Mouse (Mus musculus) left cerebral cortex, adult 9 months (tissue): ENCODE measurements around the gene Ticam1.
"Not testable (repeated sequence)": the region's sequence is repeated elsewhere in the genome, so short reads cannot be mapped to it uniquely, and the experiment has no call there.

ENCODE experiments used
- DNase-seq, 2 experiments: peaks; one replicate each; pipeline ENCODE4 v3.0.0; 2022; ENCODE audit warnings: low spot score in 2 of 2

The Ticam1 gene

DNA sequence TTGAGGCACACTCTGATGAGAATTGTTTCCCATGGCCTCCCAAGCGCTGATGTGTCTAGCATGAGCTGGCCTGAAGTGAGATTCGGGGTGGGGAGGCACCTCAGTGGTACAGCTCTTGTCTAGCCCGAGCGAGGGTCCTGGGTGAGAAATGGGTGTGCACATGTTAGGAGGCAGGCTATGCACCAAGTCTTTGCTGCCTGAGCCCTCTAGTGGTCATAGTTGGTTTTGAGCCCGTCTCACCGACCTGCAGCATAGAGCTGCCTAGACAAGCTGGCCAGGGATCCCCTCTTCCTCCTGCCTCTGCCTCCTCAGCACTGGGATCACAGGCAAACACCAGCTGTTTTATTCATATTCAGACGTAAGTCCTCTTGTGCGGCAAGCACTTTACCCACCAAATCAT lies 12.6 kb downstream of the Ticam1 start:
- DNase-seq, result peak in 1 of 2 experiments; percentile 87

DNA sequence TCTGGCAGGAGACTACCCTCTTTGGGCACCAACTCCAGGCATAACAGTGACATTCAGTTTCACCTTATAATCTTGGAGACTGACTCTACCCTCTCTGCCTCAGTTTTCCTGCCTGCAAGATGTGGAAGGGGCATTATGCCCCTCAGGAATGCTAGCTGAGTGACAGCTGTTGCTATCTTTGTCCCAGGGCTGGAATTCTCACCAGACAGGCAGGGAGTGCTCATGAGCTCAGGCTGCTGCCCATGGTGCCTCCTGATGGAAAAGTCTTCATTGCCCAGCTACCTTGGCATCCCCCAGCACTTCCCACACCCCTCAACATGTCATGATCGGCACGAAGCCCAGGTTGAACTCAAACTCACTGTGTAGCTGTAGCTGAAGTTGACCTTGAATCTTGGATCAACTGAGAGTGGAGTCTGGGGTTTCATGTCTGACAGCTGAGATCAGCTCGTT lies 13.9 kb downstream of the Ticam1 start:
- no peak for DNase-seq

DNA sequence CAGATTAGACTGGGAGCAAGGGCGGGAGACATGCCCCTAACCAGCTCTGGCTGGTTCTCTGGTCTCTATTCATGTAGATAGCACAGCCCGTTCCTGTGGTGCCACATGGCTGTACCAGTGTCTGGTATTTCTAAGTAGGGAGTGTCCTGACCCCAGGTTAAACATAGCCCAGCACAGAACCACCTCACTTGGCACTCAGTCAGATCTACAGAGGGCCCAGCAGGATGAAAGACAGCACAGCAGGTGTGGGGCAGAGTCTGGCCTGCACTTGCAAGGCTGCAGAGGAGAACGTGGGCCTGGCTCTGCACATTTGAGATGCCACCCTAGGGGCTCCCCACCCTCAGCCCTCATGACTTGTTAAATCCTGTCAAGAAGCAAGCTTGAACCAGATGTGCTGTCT lies 15.4 kb downstream of the Ticam1 start:
- DNase-seq, result no peak

DNA sequence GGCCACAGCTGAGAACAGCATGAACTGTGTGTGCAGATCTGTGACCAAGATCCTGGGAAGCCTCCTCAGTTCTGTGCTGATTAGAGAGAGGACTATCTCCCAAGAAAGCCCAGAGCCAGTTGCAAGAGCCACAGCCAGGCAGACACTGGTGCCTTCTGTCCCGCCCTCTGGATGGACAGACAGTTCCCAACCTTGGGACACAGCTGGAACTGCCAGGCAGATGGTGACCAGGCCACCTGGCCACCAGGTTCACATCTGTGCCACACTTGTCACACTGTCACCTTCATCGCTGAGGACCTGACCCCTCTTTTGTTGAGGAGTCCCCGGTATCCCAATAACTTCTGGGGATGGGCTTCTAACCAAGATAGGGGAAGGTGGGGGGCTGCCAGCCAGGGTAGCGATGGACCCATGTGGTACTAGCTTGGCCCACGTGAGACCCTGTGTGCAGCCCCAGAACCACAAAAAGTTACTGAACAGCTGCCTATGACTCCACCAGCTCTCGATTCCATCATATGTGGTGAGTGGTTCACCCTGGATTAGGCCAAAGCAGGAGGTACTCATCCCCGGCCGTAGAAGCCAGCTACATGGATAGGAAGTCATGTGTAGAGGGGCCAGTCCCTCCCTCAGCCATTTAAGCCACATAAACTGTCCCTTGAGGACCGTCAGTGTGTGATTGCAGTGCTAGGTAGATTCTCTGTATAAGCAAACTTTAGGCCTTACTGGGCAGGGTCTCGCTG lies 17.1 kb downstream of the Ticam1 start:
- no peak for DNase-seq

DNA sequence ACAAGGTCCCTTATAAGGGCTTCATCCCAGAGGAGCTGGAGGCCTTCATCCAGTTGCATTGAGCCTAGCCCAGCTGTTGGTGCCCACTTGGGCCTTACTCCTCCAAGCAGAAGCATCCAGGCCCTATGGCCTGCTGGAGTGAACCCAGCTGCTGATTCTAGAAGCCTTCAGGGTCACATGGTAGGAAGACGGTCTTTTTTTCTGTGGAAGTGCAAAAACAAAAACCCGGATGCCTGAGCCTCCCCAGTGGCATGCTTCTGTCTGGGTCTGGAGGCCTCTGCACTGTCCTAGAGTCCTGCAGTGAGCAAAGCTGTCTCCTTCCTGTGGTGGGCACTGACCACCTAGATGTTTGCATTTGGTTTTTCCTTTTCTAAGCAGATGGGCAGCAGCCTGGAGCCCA lies 17.8 kb downstream of the Ticam1 start:
- not testable (repeated sequence) for DNase-seq

DNA sequence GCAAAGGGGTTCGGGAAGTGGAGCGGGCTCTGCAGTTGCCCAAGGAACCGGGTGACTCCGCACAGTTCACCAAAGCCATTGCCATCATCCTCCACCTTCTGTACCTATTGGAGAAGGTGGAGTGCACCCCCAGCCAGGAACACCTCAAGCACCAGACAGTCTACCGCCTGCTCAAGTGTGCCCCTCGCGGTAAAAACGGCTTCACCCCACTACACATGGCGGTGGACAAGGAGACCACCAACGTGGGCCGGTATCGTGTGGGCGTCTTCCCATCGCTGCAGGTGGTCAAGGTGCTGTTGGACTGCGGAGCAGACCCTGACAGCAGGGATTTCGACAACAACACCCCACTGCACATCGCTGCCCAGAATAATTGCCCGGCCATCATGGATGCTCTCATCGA lies 18.3 kb downstream of the Ticam1 start:
- not testable (repeated sequence) for DNase-seq

DNA sequence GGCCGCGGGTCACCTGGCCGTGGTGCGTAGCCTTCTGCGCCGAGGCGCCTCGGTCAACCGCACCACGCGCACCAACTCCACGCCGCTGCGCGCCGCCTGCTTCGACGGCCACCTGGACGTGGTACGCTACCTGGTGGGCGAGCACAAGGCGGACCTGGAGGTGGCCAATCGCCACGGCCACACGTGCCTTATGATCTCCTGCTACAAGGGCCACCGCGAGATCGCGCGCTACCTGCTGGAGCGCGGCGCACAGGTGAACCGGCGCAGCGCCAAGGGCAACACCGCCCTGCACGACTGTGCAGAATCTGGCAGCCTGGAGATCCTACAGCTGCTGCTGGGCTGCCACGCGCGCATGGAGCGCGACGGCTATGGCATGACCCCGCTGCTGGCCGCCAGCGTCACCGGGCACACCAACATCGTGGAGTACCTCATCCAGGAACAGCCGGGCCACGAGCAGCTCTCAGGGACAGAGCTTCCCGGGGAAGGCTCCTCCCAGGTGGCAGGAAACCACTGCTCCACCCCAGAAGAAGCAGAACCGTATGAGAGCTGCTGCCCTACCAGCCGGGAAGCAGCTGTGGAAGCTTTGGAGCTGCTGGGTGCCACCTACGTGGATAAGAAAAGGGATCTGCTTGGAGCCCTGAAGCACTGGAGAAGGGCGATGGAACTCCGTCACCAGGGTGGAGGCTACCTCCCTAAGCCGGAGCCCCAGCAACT lies 19.2 kb downstream of the Ticam1 start:
- DNase-seq, result no peak

DNA sequence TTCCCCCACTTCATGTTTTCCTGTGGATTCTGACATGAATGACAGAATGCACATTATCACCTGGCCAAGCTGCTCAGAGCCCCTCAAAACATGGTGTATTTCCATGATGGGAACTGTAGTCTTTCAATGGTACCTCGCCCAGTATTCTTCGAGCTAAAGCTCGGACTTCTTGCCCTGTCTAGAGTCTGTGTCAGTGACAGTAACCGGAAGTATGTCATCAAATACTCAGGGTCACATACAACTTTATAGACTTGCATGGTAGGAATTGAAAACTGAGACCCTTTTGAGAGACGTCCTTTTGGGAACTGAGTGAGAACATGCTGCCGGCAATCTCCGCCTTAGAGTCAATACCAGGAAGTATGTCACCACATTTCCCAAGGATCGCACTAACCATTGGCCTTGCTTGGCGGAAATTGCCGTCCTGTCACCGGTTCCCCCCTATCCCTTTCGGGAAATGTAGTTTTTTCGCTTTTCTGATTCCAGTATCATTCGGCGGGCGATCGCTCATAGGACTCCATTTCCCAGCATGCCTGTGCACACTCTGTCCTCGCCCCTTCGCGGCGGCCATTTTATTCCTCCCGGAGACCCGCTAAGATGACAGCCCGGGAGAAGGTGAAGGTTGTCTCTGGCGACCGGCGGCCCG lies 20.2 kb downstream of the Ticam1 start, which contains the start of gene Fem1a:
TSS of gene Fem1a (plus strand) at position 572 of the 643 bp plus-strand sequence.
- peak; percentile 97 to 98 for DNase-seq

DNA sequence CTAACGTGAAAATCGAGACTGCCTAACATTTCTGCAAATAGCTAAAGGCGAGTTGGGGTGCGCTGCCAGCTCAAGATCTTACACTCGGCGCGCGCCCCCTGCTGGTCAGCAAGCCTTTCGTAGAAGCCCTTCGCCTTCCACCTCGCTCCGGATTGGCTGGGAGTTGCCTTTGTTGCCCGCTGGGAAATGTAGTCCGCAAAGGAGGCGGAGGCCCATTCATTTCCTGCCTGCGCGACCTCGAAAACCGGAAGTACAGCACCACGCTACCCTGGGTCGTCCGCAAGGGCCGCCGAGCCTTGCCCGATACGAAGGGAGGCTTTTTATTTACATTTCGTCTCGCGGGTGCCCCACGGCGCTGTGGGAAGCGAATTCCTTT lies 20.7 kb downstream of the Ticam1 start:
- DNase-seq, result peak; percentile 96 to 99

DNA sequence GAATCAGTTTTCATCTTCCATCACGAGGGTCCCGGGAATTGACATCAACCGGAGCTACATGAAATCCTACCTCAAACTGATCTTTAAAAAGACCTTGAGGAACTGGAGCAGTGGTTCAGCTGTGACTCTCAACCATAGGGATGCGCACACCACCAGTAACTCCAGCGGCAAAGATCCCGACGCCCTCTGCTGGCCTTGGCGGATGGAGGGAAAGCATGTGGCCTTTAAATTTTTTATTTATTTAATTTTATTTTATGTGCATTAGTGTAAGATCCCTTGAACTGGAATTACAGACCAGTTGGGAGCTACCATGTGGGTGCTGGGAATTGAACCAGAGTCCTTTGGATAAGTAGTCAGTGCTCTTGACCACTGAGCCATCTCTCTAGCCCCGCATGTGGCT lies 21.2 kb downstream of the Ticam1 start:
- peak in 1 of 2 experiments; percentile 69 for DNase-seq

DNA sequence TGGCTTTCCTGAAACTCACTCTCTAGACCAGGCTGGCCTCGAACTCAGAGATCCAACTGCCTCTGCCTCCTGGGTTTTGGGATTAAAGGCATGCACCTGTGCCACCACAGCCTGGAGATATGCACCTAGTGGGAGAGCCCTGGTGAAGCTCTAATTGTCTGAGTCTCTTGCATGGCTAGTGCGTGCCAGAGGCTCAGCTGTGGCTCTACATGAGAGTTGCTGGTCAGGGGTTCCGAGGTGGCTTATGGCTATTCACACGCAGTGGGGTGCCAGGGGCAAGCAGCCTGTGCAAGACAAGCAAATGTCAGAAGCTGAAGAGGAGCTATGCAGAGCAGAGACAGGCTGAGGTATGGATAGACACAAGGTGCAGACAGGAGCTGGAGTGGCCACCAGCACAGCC lies 21.9 kb downstream of the Ticam1 start:
- no peak for DNase-seq

DNA sequence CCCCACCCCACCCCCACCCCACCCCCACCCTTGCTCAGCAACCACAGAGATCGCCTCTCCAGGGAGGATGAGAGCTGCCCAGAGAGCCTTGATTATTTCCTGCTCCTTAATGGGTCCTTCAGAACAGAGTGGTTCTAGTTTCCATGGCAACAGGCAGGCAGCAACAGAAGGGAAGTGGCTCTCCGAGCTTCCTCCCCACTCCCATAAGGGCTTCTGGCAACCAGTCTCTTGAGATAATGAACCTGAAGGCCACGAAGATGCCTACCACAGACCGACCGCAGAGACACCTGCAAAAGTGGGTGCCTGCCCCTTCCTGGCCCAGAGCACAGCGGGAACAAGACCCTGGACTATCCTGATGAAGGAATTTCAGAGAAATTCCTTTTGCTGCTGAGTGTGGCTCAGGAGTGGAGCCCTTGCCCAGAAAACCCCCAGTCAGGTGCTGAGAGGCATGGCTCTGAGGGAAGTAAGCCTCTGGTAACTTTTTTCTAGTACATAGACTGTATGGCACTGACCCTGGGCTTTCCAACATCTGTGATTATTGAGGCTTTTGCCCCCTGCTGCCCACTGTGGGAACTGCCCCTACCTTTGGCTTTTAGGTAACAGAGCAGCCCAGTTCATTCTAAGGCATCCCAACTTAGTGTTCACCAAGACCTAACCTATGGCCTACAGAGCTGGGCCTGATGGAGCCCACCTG lies 25.3 kb downstream of the Ticam1 start:
- DNase-seq, result peak in 1 of 2 experiments; percentile 85

DNA sequence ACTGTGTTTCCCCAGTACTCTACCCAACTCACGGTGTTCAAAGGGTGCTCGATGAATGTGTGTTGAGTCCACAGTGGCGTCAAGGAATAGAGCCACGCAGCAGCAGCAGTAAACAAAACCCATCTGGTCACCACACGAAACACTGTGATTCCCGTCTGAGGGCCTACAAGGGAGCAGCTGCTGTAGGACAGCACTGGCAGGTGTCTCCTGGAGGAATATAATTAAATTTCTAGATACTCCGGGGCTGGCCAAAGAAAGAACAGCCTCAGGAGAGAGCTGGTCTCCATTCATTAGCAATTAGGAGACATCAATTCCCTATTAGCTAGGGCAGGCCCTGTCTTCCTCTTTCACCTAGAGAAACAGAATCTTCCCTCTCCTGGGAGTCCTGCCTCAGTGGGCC lies 31.0 kb downstream of the Ticam1 start:
- DNase-seq, result no peak

DNA sequence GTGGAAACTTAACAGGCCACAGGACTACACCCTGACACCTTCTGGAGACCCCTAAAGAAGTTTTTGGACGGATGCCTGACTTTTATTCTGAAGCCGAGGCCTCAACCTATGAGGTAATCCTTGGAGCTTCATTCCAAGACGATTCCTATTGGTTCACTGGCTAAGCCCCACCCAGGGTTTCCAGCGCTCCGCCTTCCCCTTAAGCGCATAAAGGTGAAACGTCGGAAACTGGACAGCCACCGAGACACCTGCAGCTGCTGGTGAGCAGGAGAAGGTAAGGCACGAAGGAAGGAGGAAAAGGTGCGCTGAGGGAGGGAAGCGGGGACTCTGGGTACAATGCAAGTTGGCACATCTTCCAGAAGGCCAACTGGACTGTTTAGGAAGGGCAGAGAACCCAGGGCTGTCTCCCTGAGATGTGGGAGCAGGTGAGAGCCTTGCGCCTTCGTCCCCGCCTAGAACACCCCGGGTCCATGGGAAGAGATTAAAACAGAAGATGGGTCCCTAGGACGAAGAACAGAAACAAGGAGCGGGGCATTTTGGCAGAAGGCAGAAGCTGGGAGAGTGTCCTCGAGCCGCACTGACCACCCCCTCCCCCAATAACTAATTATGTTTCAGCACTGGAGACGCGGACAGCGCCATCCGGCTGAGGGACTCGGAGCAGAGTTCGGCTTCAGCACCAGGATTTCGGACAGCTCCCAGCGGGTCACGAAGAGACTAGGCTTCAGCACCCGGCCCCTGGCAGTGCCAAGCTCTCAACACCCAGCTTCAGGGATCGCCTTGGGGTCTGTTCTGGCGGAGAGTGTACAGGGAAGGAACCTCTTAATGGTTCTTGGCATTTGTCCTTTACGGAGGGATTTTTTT lies 34.8 kb downstream of the Ticam1 start:
- DNase-seq, result peak in 1 of 2 experiments; percentile 73

DNA sequence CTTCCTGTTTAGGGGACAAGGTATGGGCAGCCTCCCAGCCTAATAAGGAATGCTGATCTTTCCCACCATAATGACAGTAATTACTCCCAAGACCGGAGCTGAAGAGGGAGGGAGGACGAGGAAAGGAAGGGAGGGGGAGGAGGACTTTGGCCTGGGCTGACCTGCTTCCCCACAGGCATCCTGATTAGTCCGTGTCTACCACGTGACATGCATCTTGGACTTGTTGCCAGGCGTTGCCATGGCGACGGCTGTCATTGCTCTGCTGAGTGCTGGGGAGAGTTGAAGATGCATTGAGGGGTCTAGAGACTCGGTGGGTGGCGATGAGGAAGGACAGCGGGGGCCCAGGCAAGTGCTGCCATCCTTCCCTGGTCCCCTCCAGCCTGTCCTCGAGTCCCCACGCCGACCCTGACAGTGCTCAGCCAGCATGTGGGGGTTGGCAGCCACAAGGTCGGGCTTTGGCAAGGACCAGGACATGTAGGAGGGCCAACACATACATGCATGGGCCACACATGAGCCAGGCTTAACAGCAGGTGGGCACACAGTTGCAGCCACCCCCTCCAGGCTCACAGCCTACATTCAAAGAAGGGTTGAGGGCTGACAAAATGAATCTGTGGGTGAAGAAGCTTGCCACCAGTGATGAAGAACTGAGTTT lies 42.6 kb downstream of the Ticam1 start:
- peak in 1 of 2 experiments; percentile 86 for DNase-seq

DNA sequence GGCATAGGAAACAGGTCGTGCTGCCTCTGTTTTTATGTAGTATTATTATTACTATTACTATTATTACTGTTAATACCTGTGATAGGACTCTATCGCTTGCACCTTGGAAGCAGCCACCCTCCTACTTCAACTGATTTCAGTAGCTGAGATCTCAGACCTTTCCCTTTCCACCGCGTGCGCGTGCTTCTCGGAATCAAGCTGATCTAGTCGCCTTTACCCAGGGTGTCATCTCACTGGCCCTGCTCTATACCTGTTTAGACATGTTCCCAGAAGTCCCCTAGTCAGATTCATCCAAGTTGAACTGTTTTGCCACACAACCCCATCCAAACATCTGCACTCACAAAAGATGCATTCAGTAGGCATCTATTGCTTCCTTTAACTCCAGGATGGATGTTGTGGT lies 43.2 kb downstream of the Ticam1 start:
- DNase-seq, result no peak

DNA sequence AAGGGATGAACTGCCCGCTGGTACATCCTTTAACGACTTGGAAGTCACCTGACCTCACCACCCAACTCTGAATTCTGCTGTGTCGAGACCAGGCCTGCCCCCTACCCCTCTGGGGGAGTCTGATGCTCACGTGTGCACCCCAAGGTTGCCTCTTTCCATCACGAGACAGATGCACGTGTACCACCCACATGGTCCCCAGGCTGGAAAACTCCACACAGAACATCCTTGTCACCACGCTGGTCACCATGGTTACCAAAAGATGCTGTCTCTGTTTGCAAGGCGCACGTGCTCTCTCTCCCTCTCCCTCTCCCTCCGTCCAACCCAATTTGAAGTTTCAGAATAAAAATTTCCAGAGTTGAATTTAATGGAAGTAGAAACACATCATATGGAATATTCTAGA lies 46.6 kb downstream of the Ticam1 start:
- peak; percentile 77 to 86 for DNase-seq

DNA sequence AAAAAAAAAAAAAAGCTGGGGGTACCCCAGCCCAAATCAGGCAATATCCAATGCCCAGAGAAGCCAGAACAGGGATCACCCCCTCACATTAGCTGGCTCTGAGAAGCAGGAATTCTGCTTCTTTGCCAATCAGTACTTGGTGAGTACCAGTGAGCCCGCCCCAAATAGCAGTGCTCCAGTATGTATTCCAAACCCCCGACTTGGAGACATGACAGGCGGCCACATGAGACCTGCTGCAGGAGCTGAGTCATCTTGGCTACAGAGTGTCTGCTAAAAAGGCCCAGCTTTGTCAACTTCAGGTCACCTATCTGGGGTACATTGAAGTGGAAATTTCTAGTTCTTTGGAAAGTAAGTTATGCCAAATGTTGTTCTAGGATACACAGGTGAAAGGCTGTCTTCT lies 50.0 kb downstream of the Ticam1 start:
- DNase-seq, result no peak

DNA sequence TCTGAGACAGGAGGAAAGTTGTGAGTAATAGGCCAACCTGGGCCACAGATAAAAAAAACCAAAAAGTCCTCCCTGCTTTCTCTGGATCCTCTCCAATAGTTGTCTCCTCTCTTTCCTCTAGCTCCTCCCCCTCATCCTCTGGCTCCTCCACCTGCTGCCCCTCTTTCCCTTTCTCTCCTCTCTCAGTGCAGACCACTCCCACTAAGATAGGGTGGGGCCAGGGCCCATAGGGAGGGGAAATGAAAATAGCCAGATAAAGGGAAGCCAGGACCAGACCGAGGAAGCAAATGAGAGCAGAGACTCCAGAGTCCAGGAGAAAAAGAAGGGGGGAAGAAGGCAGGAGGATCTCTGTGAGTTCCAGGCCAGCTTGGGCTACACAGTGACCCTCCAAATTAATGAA lies 51.7 kb downstream of the Ticam1 start:
- DNase-seq, result no peak

DNA sequence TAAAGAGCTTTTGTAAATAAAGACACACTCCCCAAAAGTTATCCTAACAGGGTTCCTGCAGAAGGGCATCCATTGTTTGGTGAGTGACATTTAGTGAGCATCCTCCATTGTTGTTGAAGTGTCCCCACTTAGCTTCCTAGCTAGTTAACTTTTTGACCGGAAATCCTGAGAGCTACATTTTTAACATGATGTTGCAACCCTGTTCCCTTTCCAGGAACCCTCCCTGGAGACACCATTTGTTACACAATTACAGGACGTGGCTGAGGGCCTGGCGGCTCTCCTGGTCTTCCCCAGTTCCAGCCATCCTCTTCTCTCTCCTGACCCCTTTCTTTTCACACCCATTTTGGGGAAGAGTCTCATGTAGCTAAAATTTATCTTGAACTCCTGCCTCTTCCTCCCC lies 56.8 kb downstream of the Ticam1 start:
- DNase-seq, result no peak
